Mouse (Mus musculus) gastrocnemius, postnatal 36 days (tissue): ENCODE measurements around the gene Dpf2. TPM values are rescaled to one million over a fixed set of nuclear protein-coding genes. Genes with fewer than 3 reads are reported as not detected.
A peak's percentile ranks its signal among the peaks of the same experiment; 100 is the strongest.

Source experiments
- DNase-seq, 2 experiments: peaks; one replicate each; pipeline ENCODE4 v3.0.0; 2022
- intact Hi-C: fragments of 180-260 bp; cut with DNase I; formaldehyde crosslinking; loops from one replicate; pipeline ENCODE4 v1.15.1; 2025
- total RNA-seq, 2 experiments: library from RNA; stranded (reverse); gene quantifications; 2 replicates each; pipeline ENCODE4 v1.2.3; 2021

Gene Dpf2
- total RNA-seq, 2 experiments from 2014 or later = 75.1 to 81.4 TPM

- intact Hi-C loops = no loop called here
- no peak for DNase-seq
These were observed 39.8 kb downstream of the Dpf2 start for GRCm38 (mm10) chr19:5872931-5873556.

- no peak for DNase-seq
- intact Hi-C loops = no loop called here
These were observed 40.3 kb downstream of the Dpf2 start for GRCm38 (mm10) chr19:5872528-5872927.

GRCm38 (mm10) chr19:5871683-5872082, 41.1 kb downstream of the Dpf2 start:
- intact Hi-C loops = no loop called here
- no peak for DNase-seq

GRCm38 (mm10) chr19:5871273-5871672, 41.5 kb downstream of the Dpf2 start:
- intact Hi-C loops = no loop called here
- DNase-seq = no peak

- no peak for DNase-seq
- intact Hi-C loops = loop anchor here (5.0 kb wide), 1 partner anchor 34 kb away; no protein-coding TSS in a partner anchor
These were observed 44.7 kb downstream of the Dpf2 start for GRCm38 (mm10) chr19:5868096-5868495.

GRCm38 (mm10) chr19:5864710-5865398, 48.0 kb downstream of the Dpf2 start:
- intact Hi-C loops = loop anchor here (5.0 kb wide), 1 partner anchor 37 kb away; no protein-coding TSS in a partner anchor
- DNase-seq = no peak

GRCm38 (mm10) chr19:5863776-5864175, 49.0 kb downstream of the Dpf2 start:
- no peak for DNase-seq
- intact Hi-C loops = no loop called here

GRCm38 (mm10) chr19:5862335-5863085, 50.3 kb downstream of the Dpf2 start:
- no peak for DNase-seq
- intact Hi-C loops = no loop called here

- DNase-seq = peak in 1 of 2 experiments; percentile 11
- intact Hi-C loops = no loop called here
These were observed 56.2 kb downstream of the Dpf2 start for GRCm38 (mm10) chr19:5856604-5857003.

GRCm38 (mm10) chr19:5852035-5852722, 60.6 kb downstream of the Dpf2 start:
- no peak for DNase-seq
- intact Hi-C loops = loop anchor here (2.0 kb wide), 1 partner anchor 29 kb away; no protein-coding TSS in a partner anchor

- intact Hi-C loops = loop anchor here (2.0 kb wide), 1 partner anchor 59 kb away; no protein-coding TSS in a partner anchor
- DNase-seq = no peak
These were observed 61.3 kb downstream of the Dpf2 start for GRCm38 (mm10) chr19:5851481-5851971.

- intact Hi-C loops = loop anchor here (2.0 kb wide), 1 partner anchor 58 kb away; no protein-coding TSS in a partner anchor
- DNase-seq = no peak
These were observed 62.0 kb downstream of the Dpf2 start for GRCm38 (mm10) chr19:5850860-5851259.

- intact Hi-C loops = loop anchor here (2.0 kb wide), 1 partner anchor 57 kb away; no protein-coding TSS in a partner anchor
These were observed 62.8 kb downstream of the Dpf2 start for GRCm38 (mm10) chr19:5849843-5850527.

GRCm38 (mm10) chr19:5848826-5849672, 63.8 kb downstream of the Dpf2 start:
- DNase-seq = peak; percentile 40 to 61
- intact Hi-C loops = no loop called here

More at GRCm38 (mm10) chr19:5849843-5850527, 62.8 kb downstream of the Dpf2 start:
- peak; percentile 96 for DNase-seq

- intact Hi-C loops = no loop called here
- DNase-seq = peak in 1 of 2 experiments; percentile 75
These were observed 64.6 kb downstream of the Dpf2 start for GRCm38 (mm10) chr19:5848032-5848825.

- no peak for DNase-seq
- intact Hi-C loops = no loop called here
These were observed 65.5 kb downstream of the Dpf2 start for GRCm38 (mm10) chr19:5847306-5847796.

- intact Hi-C loops = no loop called here
These were observed 66.1 kb downstream of the Dpf2 start for GRCm38 (mm10) chr19:5846557-5847305.

More at GRCm38 (mm10) chr19:5846557-5847305, 66.1 kb downstream of the Dpf2 start:
- DNase-seq = peak; percentile 71 to 81
